Mouse (Mus musculus) G1E (cell line): ENCODE data around the gene Pde10a. TPM values are rescaled to one million over a fixed set of nuclear protein-coding genes. Genes with fewer than 3 reads are reported as not detected.

Source experiments
- ATAC-seq: 2 replicates; pipeline ENCODE4 v1.8.0; 2016; ENCODE audit warnings: mild to moderate bottlenecking; ENCODE audit not compliant: insufficient number of reproducible peaks, poor library complexity, low FRiP score, severe bottlenecking; ENCODE audit errors: extremely low read depth
- DNase-seq: peaks from one replicate; pipeline ENCODE4 v3.0.0; 2012; ENCODE audit warnings: low spot score
- H3K27me3 ChIP-seq: 2 replicates; pipeline ENCODE4 v1.6.1; 2012; ENCODE audit warnings: mild to moderate bottlenecking, low read length, inconsistent platforms; ENCODE audit not compliant: insufficient read depth
- H3K36me3 ChIP-seq: replicated peaks from 2 replicates; pipeline ENCODE3; 2012; ENCODE audit warnings: mild to moderate bottlenecking, inconsistent platforms
- H3K4me1 ChIP-seq: 2 replicates; pipeline ENCODE4 v1.6.1; 2012; ENCODE audit warnings: low read depth, low read length, inconsistent platforms, mixed read lengths; ENCODE audit not compliant: insufficient read depth
- H3K4me3 ChIP-seq: 2 replicates; pipeline ENCODE4 v1.5.1; 2012; ENCODE audit warnings: low read depth, mild to moderate bottlenecking, inconsistent platforms, low read length, moderate library complexity, mixed read lengths
- H3K9me3 ChIP-seq: replicated peaks from 2 replicates; pipeline ENCODE4 v1.6.1; 2012; ENCODE audit warnings: inconsistent platforms
- CTCF ChIP-seq: IDR thresholded peaks from 2 replicates; pipeline ENCODE4 v1.5.1; 2012; ENCODE audit warnings: low read depth, low read length, inconsistent platforms, mixed read lengths
- GATA1 ChIP-seq: IDR thresholded peaks from 2 replicates; pipeline ENCODE4 v1.6.1; 2012; ENCODE audit warnings: borderline replicate concordance, low read length, inconsistent platforms, mixed read lengths
- GATA2 ChIP-seq: IDR thresholded peaks from 2 replicates; pipeline ENCODE4 v1.6.1; 2012; ENCODE audit warnings: low read depth, low read length, inconsistent platforms, borderline replicate concordance
- POLR2AphosphoS5 ChIP-seq: IDR thresholded peaks from 2 replicates; pipeline ENCODE4 v1.6.1; 2012; ENCODE audit warnings: low read depth, low read length, inconsistent platforms; ENCODE audit not compliant: insufficient replicate concordance
- TAL1 ChIP-seq: conservative IDR thresholded peaks from 2 replicates; pipeline ENCODE4 v1.6.1; 2012; ENCODE audit warnings: low read depth, low read length, inconsistent platforms, mixed read lengths
- polyA plus RNA-seq: library from polyadenylated mRNA; stranded (reverse); fragments of >175 nt; gene quantifications from 2 replicates; pipeline ENCODE4 v1.2.3, GENCODE M21; 2012
- total RNA-seq, 2 experiments: library from RNA; stranded (forward) in 1 of 2; stranded (reverse) in 1 of 2; fragments of 200-1000 nt in 1 of 2; fragments of >200 nt in 1 of 2; fragmentation: Nextera tagmentation in 1 of 2; gene quantifications; 2 replicates each; pipeline ENCODE4 v1.2.3; 2014 to 2017

Gene Pde10a
- total and polyA plus RNA-seq, 3 experiments = 0.27 to 0.83 TPM; not detected in 1

DNA sequence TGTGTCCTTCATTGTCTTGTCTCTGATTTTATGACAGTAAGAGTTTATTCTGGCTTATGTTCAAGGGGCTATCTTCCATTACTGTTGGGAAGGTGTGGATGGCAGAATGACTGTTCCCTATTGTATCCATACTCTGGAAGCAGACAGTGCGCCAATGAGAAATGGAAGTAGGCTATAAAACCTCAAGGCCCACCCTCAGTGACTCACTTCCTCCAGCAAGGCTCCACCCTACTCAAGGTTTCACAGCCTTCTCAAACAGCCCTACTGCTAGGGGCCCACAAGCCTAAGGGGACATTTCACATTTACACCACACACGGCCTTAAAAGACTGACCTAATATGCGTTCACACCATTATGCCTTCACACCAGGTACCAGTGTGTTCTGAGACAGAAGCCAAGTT is 20.8 kb upstream of the Pde10a start:
- ATAC-seq = no peak
- Histone ChIP-seq H3K9me3 (0 out of 2 replicates have a peak, but pooled peaks cover 3% of the 10 kb centered on the region), H3K27me3 (peaks cover 7% of the 10 kb centered on the region; the same call in 1 of the 2 replicates), H3K36me3 (no peaks in the 10 kb centered on the region), H3K4me1 (no peaks in the 10 kb centered on the region), H3K4me3 (no peak overlapping the region)
- no peak for DNase-seq
- TF ChIP-seq GATA1 (no peak), TAL1 (no peak), POLR2AphosphoS5 (no peak), CTCF (no peak), GATA2 (no peak)

DNA sequence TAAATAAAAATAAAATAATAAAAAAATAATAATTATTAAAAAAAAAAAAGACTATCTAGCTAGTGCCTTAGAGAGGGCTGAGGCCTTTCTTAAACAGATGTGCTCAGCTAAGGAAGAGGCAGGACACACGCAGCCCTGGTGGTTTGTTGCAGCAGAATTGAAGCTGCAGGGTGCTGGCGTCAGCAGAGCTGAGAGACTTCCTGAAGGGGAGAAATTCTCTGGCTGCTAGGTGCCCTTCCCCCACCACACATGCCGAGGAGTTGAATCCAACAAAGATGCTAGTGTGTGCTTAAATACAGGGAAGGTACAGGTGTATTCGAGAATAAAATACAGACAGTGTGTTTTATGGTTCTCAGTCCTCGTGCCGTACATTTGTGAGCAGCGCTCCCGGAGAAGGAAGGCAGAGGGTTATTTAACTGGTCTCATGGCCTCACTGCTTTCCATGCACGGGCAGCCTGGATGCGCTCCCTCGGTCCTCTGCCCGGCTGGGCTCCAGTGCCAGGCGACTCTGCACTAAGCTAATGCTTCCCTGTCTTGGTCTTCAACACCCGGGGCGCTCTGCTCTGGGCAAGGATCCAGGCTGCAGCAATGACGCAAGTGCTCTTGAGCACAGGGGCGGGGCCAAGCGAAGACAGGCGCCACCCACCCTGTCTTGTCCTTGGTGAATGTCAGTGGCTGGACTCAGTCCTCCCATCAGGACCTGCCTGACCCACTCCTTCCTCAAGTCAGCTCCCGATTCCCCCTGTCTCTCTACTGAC is 19.3 kb upstream of the Pde10a start:
- H3K4me3 ChIP-seq = no peak overlapping the region
- ATAC-seq = no peak

DNA sequence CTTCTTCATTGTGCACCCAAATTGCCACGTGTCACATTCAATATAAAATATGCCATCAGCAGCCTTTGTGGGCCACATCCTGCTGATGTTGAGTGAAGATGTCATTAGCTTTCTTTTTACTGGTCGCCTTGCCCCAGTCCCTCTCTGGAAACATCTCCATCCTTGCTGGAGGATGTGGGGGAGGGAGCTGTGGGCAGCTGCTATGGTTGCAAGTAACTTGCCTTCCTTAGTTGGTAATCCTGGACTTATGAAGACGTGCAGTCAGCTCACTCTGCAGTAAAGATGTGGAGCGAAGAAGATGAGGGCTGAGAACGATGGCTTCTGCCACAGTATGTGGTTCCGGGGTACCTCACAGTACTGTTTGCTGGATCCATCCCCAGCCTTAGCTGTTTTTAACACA is 18.4 kb upstream of the Pde10a start:
- peaks cover 7% of the 10 kb centered on the region; the same call in 1 of the 2 replicates for H3K27me3 ChIP-seq
- DNase-seq (no peak), ATAC-seq (no peak)
- H3K4me1 ChIP-seq = no peaks in the 10 kb centered on the region
- 0 out of 2 replicates have a peak, but pooled peaks cover 3% of the 10 kb centered on the region for H3K9me3 ChIP-seq
- no peak for TF ChIP-seq GATA2
- no peak for TF ChIP-seq CTCF
- no peak for TF ChIP-seq GATA1
- TF ChIP-seq TAL1 = no peak
- TF ChIP-seq POLR2AphosphoS5 = no peak
- H3K4me3 ChIP-seq = no peak overlapping the region
- no peaks in the 10 kb centered on the region for H3K36me3 ChIP-seq

More for the DNA sequence above, 19.3 kb upstream of the Pde10a start:
- H3K4me1 ChIP-seq = no peaks in the 10 kb centered on the region
- H3K27me3 ChIP-seq = peaks cover 7% of the 10 kb centered on the region; the same call in 1 of the 2 replicates
- H3K36me3 ChIP-seq = no peaks in the 10 kb centered on the region
- 0 out of 2 replicates have a peak, but pooled peaks cover 3% of the 10 kb centered on the region for H3K9me3 ChIP-seq
- no peak for DNase-seq
- no peak for TF ChIP-seq CTCF
- TF ChIP-seq TAL1 = no peak
- no peak for TF ChIP-seq POLR2AphosphoS5
- TF ChIP-seq GATA2 = no peak
- TF ChIP-seq GATA1 = no peak

DNA sequence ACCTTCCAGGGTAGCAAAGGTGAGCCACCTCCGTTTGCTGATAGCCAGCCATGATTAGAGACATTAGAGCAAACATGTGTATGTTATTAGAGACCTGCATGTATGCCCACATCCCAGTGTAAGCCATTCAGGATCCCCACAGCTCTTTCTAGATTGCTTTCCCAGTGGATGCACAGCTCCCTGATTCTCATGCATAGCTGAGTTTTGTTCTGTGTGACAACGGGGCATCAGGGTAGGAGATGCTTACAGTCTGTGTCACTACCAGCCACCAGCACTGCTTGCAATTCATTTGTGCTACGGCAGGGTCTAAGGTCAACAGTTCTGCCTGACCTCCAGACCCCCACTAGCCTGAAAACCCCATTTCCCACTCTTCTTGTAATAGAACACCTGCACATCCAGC is 17.5 kb upstream of the Pde10a start:
- TF ChIP-seq CTCF = no peak
- DNase-seq (no peak), ATAC-seq (no peak)
- Histone ChIP-seq H3K36me3 (no peaks in the 10 kb centered on the region), H3K4me1 (no peaks in the 10 kb centered on the region), H3K9me3 (0 out of 2 replicates have a peak, but pooled peaks cover 3% of the 10 kb centered on the region), H3K27me3 (peaks cover 7% of the 10 kb centered on the region; the same call in 1 of the 2 replicates), H3K4me3 (no peak overlapping the region)

DNA sequence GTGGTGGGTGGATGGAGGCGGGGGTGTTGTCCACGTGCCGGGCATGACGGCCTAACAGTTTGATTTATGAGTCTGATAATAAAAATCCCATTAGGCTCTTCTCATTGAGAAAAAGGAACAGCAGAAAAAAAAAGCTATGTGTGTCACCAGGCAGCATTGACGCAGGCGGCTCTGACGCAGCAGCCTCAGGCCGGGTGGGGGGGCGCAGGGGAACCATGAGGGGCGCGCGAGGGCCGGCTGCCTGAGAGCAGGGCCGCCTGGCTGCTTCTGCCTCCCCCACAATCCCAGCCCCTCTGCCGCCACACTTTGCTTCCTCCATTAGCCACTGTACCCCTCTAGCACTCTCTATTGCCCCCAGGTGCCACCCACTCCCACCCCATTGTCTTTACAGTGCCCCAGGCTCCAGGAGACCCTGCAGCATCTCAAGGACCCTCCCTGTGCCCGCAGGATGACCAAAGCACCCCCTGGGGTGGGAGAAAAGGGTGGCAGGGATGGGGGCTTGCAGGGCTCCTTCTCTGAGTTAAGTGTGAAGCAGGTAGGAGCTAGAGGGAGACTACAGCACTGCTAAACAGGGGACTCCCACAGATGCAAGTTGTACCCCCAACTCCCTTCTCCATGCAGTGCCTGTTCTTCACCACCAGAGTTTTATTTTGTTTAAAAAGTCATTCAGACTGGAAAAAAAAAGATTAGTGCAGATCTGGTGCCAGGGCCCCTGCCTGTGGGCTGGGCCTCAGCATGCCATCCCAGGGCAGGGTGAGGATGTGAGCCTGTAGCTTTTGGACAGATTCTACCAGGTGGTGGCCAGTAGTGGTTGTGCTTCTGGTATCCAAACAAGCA is 16.6 kb upstream of the Pde10a start:
- Histone ChIP-seq H3K36me3 (no peaks in the 10 kb centered on the region), H3K27me3 (peaks cover 7% of the 10 kb centered on the region; the same call in 1 of the 2 replicates), H3K9me3 (peaks cover 4% of the 10 kb centered on the region; the same call in 1 of the 2 replicates), H3K4me1 (no peaks in the 10 kb centered on the region), H3K4me3 (no peak overlapping the region)
- no peak for DNase-seq
- ATAC-seq = no peak
- TF ChIP-seq CTCF (no peak), GATA1 (no peak), GATA2 (no peak), TAL1 (no peak), POLR2AphosphoS5 (no peak)

DNA sequence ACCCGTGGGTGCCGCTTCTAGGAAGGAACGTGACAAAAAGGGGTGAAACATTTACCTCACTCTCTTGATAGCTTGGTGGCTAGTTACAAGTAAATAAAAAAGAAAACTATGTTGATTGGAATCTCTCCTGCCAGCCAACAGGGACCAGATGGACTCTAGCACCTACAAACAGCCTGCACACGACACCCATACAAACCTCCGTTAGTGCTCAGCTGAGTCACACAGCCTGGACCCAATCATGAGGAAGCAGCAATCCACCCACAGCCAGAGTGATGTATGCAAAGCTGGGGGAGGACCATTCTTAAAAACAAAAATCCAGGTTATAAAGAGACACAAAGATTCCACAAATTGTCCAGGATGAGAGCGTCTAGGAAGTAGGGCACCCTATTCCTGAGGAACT is 9.2 kb upstream of the Pde10a start:
- no peak for TF ChIP-seq GATA2
- no peak for TF ChIP-seq POLR2AphosphoS5
- TF ChIP-seq CTCF = no peak
- no peak for TF ChIP-seq GATA1
- no peak for TF ChIP-seq TAL1
- ATAC-seq (no peak), DNase-seq (no peak)
- H3K4me1 ChIP-seq = no peaks in the 10 kb centered on the region
- peaks cover 4% of the 10 kb centered on the region; the same call in 1 of the 2 replicates for H3K9me3 ChIP-seq
- no peaks in the 10 kb centered on the region for H3K36me3 ChIP-seq
- H3K4me3 ChIP-seq = no peak overlapping the region
- no peaks in the 10 kb centered on the region for H3K27me3 ChIP-seq
